Mouse (Mus musculus) left cerebral cortex, adult 2 months (tissue): ENCODE measurements around the gene Zranb3. TPM values are rescaled to one million over a fixed set of nuclear protein-coding genes. Genes with fewer than 3 reads are reported as not detected.

Experiments used
- DNase-seq, 2 experiments: peaks; one replicate each; pipeline ENCODE4 v3.0.0; 2021 to 2022; ENCODE audit warnings: low spot score in 2 of 2, mixed read lengths in 1 of 2; ENCODE audit errors: extremely low spot score in 1 of 2
- H3K27ac ChIP-seq: fragments of 200-600 bp; 2 replicates; pipeline ENCODE4 v1.8.1; 2022
- H3K4me3 ChIP-seq: fragments of 200-600 bp; 2 replicates; pipeline ENCODE4 v1.8.1; 2022
- CTCF ChIP-seq: fragments of 200-600 bp; IDR thresholded peaks from 2 replicates; pipeline ENCODE4 v1.8.1; 2022; ENCODE audit warnings: antibody characterized with exemption, mild to moderate bottlenecking, moderate library complexity
- intact Hi-C: fragments of 180-260 bp; cut with DNase I; formaldehyde crosslinking; loops from one replicate; pipeline ENCODE4 v1.15.1; 2025
- total RNA-seq, 2 experiments: library from RNA; stranded (reverse); gene quantifications; 2 replicates each; pipeline ENCODE4 v1.2.3; 2021

Zranb3 gene
- total RNA-seq, 2 experiments from 2014 or later, result 6.8 to 7.8 TPM

DNA sequence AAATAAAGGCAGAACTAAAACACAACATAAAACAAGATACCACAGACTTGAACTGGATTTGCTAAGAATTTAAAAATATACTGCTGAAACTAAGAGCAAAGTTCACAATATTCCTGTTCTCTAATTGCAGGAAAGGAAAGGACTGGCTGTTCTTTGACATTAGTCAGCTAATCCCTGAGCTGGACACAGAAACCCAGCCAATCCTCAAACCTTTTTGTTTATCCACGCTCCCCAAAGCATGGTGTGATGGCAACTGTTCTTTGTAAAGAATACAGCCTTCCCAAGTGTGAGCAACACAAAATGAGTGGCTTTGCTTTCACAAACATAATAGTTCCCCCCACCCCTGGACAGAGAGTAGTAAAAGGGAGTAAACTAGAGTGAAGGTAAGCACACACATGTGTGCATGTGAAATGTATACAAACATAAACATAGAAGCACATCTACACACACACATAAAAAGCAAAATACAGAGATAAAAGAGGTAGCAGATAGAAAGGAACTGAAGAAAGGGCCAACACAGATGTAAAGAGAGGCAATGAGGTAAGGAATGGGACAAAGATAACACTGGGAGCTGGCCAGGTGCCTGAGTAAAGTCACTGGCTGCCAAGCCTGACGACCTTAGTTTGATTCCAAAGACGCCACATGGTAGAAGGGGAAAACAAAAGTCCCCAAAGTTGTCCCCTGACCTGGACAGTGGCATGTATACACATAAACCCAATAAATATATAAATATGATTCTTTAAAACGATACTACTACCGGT, 21.7 kb downstream of the Zranb3 start:
- intact Hi-C loops, result no loop called here
- no peak overlapping the region for H3K4me3 ChIP-seq
- no peak for DNase-seq
- TF ChIP-seq CTCF, result no peak
- peak overlapping the region; percentile 56; the same call in 1 of the 2 replicates for H3K27ac ChIP-seq

DNA sequence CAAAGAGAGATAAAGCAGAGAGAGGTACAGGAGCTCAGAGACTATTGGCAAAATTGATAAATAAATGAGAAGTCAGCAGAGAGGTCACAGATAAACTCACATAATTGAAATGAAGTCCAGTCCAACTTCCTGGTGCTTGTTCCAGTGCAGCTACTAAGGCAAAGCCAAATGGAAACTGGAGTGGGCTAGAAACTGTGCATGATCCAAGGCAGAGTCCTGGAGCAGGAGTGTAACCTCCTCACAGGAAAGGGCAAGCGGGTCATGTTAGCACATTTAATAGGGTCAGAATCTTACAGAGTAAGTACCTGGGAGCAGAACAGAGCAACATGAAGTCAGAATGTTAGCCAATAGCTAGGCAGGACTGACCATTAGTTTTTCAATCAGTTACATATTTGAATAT, 24.2 kb downstream of the Zranb3 start:
- intact Hi-C loops, result loop anchor here (2.0 kb wide), 1 partner anchor 62 kb away; no protein-coding TSS in a partner anchor
- DNase-seq, result no peak
- no peak for TF ChIP-seq CTCF
- H3K27ac ChIP-seq, result peak overlapping the region; percentile 90
- no peak overlapping the region for H3K4me3 ChIP-seq

DNA sequence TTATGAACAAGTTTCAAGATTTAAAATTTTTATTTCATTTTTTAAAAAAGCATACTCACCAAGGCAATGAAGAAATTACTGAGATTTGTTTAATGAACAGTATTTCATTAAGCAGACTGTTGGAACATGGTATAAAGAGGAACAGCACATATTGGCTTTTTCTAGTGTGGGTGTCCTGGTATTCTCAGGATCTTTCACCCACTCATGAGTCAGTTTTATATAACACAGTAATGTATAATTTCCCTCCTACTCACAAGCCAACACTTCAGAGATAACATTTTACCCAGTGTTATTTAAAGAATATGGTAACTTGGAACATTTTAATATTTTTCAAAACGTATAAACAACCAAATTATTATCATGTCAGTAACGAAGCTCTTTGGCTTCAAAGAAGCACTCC, 25.1 kb downstream of the Zranb3 start:
- Histone ChIP-seq H3K4me3 (no peak overlapping the region), H3K27ac (peak overlapping the region; percentile 90)
- no peak for DNase-seq
- TF ChIP-seq CTCF, result no peak
- intact Hi-C loops, result loop anchor here (1.0 to 2.0 kb wide), 4 partner anchors 45 to 143 kb away; no protein-coding TSS in a partner anchor

DNA sequence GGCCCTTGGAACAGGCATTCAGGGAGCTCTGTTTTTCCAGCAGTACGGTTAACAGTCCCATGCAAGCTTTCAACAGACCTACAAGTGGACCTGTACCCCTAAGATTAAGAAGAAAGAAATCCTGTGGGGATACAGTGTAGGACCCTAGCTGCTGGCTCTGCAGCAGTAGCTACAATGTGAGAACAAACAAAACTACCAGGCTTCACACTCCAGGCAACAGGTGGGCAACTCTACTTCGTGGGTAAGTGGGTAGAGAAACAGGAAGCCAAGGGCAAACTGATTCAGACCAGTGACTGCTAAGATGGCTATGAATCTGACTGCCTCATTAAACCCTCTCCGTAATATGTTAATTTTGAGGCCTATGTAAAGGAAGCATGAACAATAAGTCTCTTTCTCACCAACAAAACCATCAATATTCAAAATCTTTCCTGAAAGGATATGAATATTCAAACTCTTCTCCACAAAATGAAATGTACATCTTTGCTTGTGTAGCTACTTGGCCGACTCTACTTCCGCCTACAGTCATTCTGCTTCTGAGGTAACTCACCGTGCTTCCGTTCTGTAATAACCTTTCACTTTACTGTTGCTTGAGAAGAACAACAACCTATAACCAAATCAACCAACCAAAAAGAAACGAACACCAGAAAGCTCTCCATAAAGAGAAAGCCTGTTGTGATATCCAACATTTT, 25.9 kb downstream of the Zranb3 start:
- intact Hi-C loops, result loop anchor here (1.0 to 2.0 kb wide), 3 partner anchors 45 to 143 kb away; no protein-coding TSS in a partner anchor
- Histone ChIP-seq H3K4me3 (no peak overlapping the region), H3K27ac (peak overlapping the region; percentile 60)
- DNase-seq, result peak in 1 of 2 experiments; percentile 21
- TF ChIP-seq CTCF, result no peak

DNA sequence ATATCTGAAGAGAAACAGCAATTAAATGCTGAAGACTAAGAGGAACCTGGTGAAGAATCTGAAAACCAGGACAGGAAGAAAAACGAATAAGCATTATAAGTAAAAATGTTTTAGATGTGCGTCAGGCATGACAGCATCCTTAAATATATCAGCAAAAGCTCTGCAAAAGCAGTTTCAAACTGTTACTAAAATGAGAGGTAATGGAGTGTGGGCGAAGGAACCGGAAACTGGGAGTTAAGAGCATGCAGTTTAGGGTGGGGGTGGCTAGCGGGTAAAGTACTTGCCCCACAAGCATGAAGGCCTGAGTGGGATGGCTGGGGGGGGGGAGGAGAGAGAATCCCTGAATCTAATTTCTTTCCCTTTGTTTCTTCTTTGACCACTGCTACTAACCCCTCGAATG, 29.8 kb downstream of the Zranb3 start:
- Histone ChIP-seq H3K4me3 (no peak overlapping the region), H3K27ac (peak overlapping the region; percentile 60)
- TF ChIP-seq CTCF, result no peak
- peak in 1 of 2 experiments; percentile 36 for DNase-seq
- intact Hi-C loops, result no loop called here

DNA sequence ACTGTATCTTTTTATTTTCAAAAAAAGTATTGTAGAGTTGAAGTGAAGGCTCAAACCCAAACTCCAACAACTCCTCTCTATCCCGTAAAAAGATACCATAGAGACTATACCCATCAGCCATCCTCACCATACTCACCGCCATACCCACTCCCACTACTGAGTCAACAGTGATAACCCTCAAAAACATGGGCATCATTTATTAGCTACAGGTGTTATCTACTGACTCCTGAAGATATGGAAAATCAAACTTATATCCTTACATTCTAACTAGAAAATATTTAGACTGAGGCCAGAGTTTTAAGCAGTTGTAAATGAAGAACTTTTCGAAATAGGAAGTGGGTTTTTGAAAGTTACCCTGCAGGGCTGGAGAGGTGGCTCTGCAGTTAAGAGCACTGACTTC, 32.8 kb downstream of the Zranb3 start:
- no peak overlapping the region for H3K27ac ChIP-seq
- intact Hi-C loops, result no loop called here
- DNase-seq, result no peak
- no peak overlapping the region for H3K4me3 ChIP-seq
- no peak for TF ChIP-seq CTCF

DNA sequence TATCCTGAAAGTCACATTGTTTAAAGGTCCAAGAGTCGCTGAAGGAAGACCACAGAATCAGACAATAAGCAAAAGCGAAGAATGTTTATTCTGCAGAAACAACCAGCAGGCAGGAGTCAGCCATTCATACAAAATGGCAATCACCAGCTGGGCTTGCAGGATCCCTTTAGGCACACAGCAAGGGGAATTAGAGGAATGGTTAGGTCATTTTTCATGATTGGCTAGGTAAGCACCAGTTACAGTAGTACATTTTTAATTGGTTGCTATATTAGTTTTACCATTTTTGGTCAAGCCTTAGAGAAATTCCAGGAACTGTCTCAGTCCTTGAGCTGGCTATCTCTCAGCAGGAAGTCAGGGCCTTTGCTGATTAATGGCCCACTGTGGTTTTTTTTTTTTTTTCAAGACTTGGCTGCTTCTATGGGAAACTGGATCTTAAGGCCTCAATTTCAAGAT, 33.9 kb downstream of the Zranb3 start:
- Histone ChIP-seq H3K4me3 (no peak overlapping the region), H3K27ac (no peak overlapping the region)
- DNase-seq, result no peak
- intact Hi-C loops, result no loop called here
- no peak for TF ChIP-seq CTCF

DNA sequence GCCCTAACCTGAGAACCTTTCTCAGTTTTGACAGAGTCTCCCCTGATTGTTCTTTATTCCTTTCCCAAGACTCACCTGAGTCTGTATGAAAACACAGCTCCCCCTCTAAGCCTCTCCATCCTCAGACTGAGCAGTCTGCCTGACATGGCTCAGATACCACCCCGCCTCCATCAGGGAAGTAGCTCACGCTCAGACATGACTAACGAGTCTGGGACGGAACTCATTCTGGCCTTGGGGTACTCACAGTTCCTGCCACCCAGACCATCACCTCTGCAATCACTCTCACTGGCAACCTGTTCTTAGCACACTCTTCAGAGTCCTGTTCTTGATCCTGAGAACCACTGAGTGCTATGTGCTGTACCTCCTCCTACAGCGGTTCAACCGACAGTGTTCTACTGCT, 38.1 kb downstream of the Zranb3 start:
- no peak for DNase-seq
- no peak for TF ChIP-seq CTCF
- intact Hi-C loops, result no loop called here
- Histone ChIP-seq H3K4me3 (no peak overlapping the region), H3K27ac (no peak overlapping the region)

DNA sequence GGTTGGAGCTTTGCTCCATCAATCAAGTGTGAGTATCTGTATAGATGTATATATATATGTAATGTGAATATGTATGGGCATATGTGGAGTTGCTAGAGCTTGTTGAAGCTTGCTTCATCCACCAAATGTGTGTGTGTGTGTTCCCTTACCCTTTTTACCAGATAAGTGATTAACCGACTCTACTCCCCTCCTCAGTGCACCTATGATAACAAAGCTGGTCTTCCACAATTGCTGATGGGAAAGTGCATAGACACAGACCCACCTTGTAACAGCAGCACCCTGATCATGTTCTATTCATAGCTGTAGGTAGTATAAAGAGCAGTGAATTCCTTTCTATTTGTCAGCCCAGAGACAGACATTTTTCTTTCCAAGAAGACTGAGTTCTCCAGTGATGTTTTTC, 40.7 kb downstream of the Zranb3 start:
- intact Hi-C loops, result no loop called here
- DNase-seq, result no peak
- Histone ChIP-seq H3K27ac (no peak overlapping the region), H3K4me3 (no peak overlapping the region)
- no peak for TF ChIP-seq CTCF

DNA sequence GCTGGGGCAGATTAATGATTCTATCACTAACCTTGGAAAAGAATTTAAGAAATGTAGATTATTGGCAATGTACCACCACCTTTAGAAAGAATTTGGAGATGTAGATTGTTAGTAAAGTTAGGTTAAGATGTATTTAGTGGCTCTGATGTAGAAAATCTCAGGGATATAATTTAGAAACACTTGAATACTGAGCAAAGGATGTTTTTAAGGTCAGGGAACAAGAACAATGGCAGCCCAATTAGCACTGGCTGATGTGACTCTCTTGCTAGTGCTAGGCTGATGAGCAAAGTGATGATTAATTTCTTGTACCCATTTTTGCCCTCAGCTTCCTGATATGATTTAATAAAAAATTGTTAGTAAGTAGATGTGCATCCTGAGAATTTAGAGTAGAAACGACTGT, 41.4 kb downstream of the Zranb3 start:
- H3K4me3 ChIP-seq, result no peak overlapping the region
- intact Hi-C loops, result no loop called here
- no peak for TF ChIP-seq CTCF
- H3K27ac ChIP-seq, result no peak overlapping the region
- DNase-seq, result no peak

DNA sequence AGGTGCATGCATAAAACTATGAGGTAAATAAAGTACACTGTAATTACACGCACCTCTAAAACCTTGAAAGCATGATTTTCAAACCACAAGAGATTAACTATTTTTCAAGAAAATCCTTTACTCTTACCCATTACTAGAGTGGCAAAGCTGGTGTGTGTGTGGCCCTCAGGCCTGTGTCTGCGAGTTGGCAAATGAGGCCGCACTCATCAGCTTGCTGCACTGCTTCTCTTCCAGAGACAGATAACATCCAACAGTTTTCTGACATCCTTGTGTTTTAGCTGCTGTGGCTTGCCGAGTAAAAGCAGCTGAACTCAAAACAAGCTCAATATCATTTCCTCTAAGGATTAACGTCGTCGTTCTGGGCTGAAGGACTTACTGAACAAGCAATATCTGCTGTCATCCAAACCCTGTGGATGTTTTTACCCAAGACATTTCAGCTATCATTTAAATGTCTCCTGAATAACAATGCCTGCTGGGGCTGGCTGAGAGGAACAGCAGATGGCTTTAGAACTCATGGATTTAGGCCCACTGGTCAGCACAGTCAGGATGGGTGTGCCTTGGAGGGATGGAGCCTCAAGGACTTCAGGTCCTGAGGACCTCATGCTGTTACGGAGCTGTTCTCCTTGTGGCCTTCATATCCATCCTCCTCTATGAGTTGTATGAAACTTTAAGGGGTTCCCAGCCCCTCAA, 42.0 kb downstream of the Zranb3 start:
- intact Hi-C loops, result no loop called here
- Histone ChIP-seq H3K4me3 (no peak overlapping the region), H3K27ac (no peak overlapping the region)
- TF ChIP-seq CTCF, result no peak
- DNase-seq, result no peak

DNA sequence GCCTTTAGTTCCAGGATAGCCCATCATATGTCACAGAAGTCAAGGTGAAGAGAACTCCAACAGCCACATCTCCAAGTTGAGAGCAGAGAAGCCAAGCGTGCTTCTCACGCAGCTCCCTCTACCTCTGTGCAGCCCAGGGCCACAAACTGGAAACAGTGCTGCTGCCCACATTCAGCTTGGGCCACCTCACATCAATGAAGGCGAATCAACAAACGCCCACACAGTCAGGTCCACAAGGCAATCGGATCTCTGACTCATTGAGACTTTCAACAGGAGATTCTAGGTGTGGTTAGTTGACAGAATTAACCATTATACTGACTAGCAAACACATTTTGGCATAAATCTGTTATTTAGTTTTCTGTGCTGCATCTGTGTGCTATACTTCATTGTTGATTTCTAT, 44.2 kb downstream of the Zranb3 start:
- DNase-seq, result no peak
- no peak overlapping the region for H3K27ac ChIP-seq
- no peak overlapping the region for H3K4me3 ChIP-seq
- intact Hi-C loops, result no loop called here
- TF ChIP-seq CTCF, result no peak
